9 mouse cellular contexts compared by ENCODE assay signal in genomic region chr5:114373174-114373573, GRCm38 (mm10). TPM values are rescaled to one million over a fixed set of nuclear protein-coding genes. Genes with fewer than 3 reads are reported as not detected.
A peak's percentile ranks its signal among the peaks of the same experiment; 100 is the strongest.
DNase-seq lines count a peak whose midpoint lies in the region; ATAC-seq and TF ChIP-seq lines count a peak whose summit lies in the region.
"Had no signal": no experiment of that assay in that cellular context is flagged by ENCODE, and none has a peak within 500 bp of the region (broad histone marks: within the 10 kb centered on the region; RNA-seq: fewer than 3 reads in every experiment).

No protein-coding gene starts in this region.

- TF ChIP-seq CTCF in heart, adult 2 months (IDR thresholded peaks at IDR 0.05) = no peak
- TF ChIP-seq CTCF in stomach, postnatal 0 days (IDR thresholded peaks at IDR 0.05; ENCODE audit: low read depth) = no peak

- H3K4me3 ChIP-seq in liver, embryonic 11.5 days (ENCODE audit: low read depth, low read length) = no peak overlapping the region
- H3K4me3 ChIP-seq in heart, adult 2 months = peak overlapping the region; percentile 4; the same call in 1 of the 2 replicates
- no peak overlapping the region for H3K4me3 ChIP-seq in stomach, postnatal 0 days (ENCODE audit: low read depth, low read length)
- H3K4me3 ChIP-seq: liver, embryonic 13.5 days had no signal

- WGBS in liver, embryonic 11.5 days = 79% methylated on average over 11 of the region's 11 CpGs
- WGBS in heart, adult 2 months = 45% methylated on average over 11 of the region's 11 CpGs
- WGBS in stomach, postnatal 0 days = 48% methylated on average over 11 of the region's 11 CpGs

- peak overlapping the region; percentile 5; the same call in 1 of the 2 replicates for H3K27ac ChIP-seq in liver, embryonic 11.5 days (ENCODE audit: low read depth, low read length)
- peak overlapping the region; percentile 84 for H3K27ac ChIP-seq in heart, adult 2 months
- peak overlapping the region; percentile 95 for H3K27ac ChIP-seq in stomach, postnatal 0 days (replicated peaks)

- H3K4me2 ChIP-seq in liver, embryonic 11.5 days = peak overlapping the region; percentile 13; the same call in 1 of the 2 replicates
- H3K4me2 ChIP-seq in stomach, postnatal 0 days (replicated peaks; ENCODE audit: low read depth) = no peak overlapping the region

- no peak for ATAC-seq in liver, embryonic 11.5 days (replicated peaks; ENCODE audit: low FRiP score)
- ATAC-seq in stomach, postnatal 0 days (ENCODE audit: low FRiP score, low TSS enrichment) = no peak
- ATAC-seq in monocyte, adult 5-6 weeks (replicated peaks; ENCODE audit: insufficient number of reproducible peaks, low FRiP score, low TSS enrichment, poor library complexity, severe bottlenecking) = no peak

- intact Hi-C loops in heart, adult 2 months (cut with DNase I) = loop anchor here (10.0 kb wide), 1 partner anchor 198 kb away; no protein-coding TSS in a partner anchor
- intact Hi-C loops in left cerebral cortex, postnatal 36 days (cut with DNase I) = no loop called here

- no peak for TF ChIP-seq POLR2A in heart, adult 2 months (IDR thresholded peaks at IDR 0.05; ENCODE audit: insufficient read depth, low read depth, low read length)

- H3K36me3 ChIP-seq in liver, embryonic 11.5 days (ENCODE audit: control insufficient read depth, insufficient read depth, low read length) = peaks cover 32% of the 10 kb centered on the region
- H3K36me3 ChIP-seq in heart, adult 2 months (ENCODE audit: control insufficient read depth, insufficient read depth, low read length) = peaks cover 9% of the 10 kb centered on the region
- peaks cover 18% of the 10 kb centered on the region for H3K36me3 ChIP-seq in stomach, postnatal 0 days (ENCODE audit: control insufficient read depth, insufficient read depth, low read length)

- H3K9ac ChIP-seq in liver, embryonic 11.5 days (ENCODE audit: low read depth, low read length) = no peak overlapping the region
- H3K9ac ChIP-seq in heart, adult 2 months (ENCODE audit: low read depth, low read length) = no peak overlapping the region
- peak overlapping the region; percentile 35 for H3K9ac ChIP-seq in stomach, postnatal 0 days (ENCODE audit: low read length)
- H3K9ac ChIP-seq: liver, embryonic 13.5 days had no signal

- TF ChIP-seq EP300 in heart, adult 2 months (IDR thresholded peaks at IDR 0.05; ENCODE audit: insufficient read depth, low read depth, low read length) = no peak
- TF ChIP-seq EP300 in stomach, postnatal 0 days (optimal IDR thresholded peaks at IDR 0.05) = no peak

- no peaks in the 10 kb centered on the region for H3K27me3 ChIP-seq in liver, embryonic 11.5 days (replicated peaks; ENCODE audit: control insufficient read depth, insufficient read depth, low read length)
- no peaks in the 10 kb centered on the region for H3K27me3 ChIP-seq in heart, adult 2 months (ENCODE audit: control insufficient read depth, insufficient read depth, low read length)
- no peaks in the 10 kb centered on the region for H3K27me3 ChIP-seq in stomach, postnatal 0 days (ENCODE audit: control insufficient read depth, insufficient read depth, low read length)
- H3K27me3 ChIP-seq: liver, embryonic 13.5 days had no signal

- H3K9me3 ChIP-seq in liver, embryonic 11.5 days (ENCODE audit: control insufficient read depth, low read length) = no peaks in the 10 kb centered on the region
- no peaks in the 10 kb centered on the region for H3K9me3 ChIP-seq in stomach, postnatal 0 days (ENCODE audit: control insufficient read depth, low read length)
- H3K9me3 ChIP-seq: liver, embryonic 13.5 days had no signal

- DNase-seq in liver, embryonic 11.5 days (ENCODE audit: low spot score) = no peak
- DNase-seq in liver = no peak
- DNase-seq in heart, adult 2 months = peak; percentile 66 to 70
- peak; percentile 66 to 73 for DNase-seq in kidney, postnatal 25 days
- no peak for DNase-seq in stomach, postnatal 0 days (ENCODE audit: low spot score)
- DNase-seq in left cerebral cortex, postnatal 36 days (ENCODE audit: low spot score in 2 of 2) = no peak
- no peak for DNase-seq in urinary bladder, postnatal 14 days (ENCODE audit: low spot score)
- DNase-seq: liver, embryonic 13.5 days had no signal

- peaks cover 85% of the 10 kb centered on the region for H3K4me1 ChIP-seq in liver, embryonic 11.5 days (replicated peaks; ENCODE audit: control insufficient read depth, insufficient read depth, low read length)
- peaks cover 51% of the 10 kb centered on the region for H3K4me1 ChIP-seq in heart, adult 2 months (ENCODE audit: control insufficient read depth, insufficient read depth, low read length)
- peaks cover 40% of the 10 kb centered on the region for H3K4me1 ChIP-seq in stomach, postnatal 0 days (replicated peaks; ENCODE audit: control insufficient read depth, insufficient read depth)

- no peaks in the 10 kb centered on the region; the same call in none of the 2 replicates for H3K79me2 ChIP-seq in heart, adult 2 months (replicated peaks; ENCODE audit: control insufficient read depth, insufficient read depth, low read length)

RNA-seq across cellular contexts. Expression of gene Kctd10, which starts 7.1 kb away (rescaled TPM):
- 59.1 and 64.1 TPM in 2 replicates for polyA plus RNA-seq in liver, embryonic 11.5 days (2014; fragmentation: Nextera tagmentation; extraction: Ambion mirVana)
- 10 to 100 TPM; 48.9 to 51.8 TPM for total RNA-seq in heart, adult 2 months (2021)
- 48.0 and 63.5 TPM in 2 replicates for polyA plus RNA-seq in heart, adult 2 months (2012; rRNA removed)
- 93.4 and 96.4 TPM in 2 replicates for polyA plus RNA-seq in stomach, postnatal 0 days (2015; fragmentation: Nextera tagmentation; extraction: Ambion mirVana)
- 86.5 to 90.0 TPM (median 87.5 TPM) in 3 replicates for total RNA-seq in monocyte, adult 5-6 weeks (2017)
- total RNA-seq in left cerebral cortex, postnatal 36 days (2021) = 10 to 100 TPM; 48.7 to 53.0 TPM

RNA-seq across cellular contexts. Expression of gene Ube3b, which starts 7.2 kb away (rescaled TPM):
- polyA plus RNA-seq in liver, embryonic 11.5 days (2014; fragmentation: Nextera tagmentation; extraction: Ambion mirVana) = 41.1 and 41.4 TPM in 2 replicates
- 100 to 1,000 TPM in 1 of 2 experiments, 10 to 100 TPM in 1; 86.3 to 101 TPM for total RNA-seq in heart, adult 2 months (2021)
- polyA plus RNA-seq in heart, adult 2 months (2012; rRNA removed) = 84.2 and 103 TPM in 2 replicates
- 19.4 and 20.9 TPM in 2 replicates for polyA plus RNA-seq in stomach, postnatal 0 days (2015; fragmentation: Nextera tagmentation; extraction: Ambion mirVana)
- 22.0 to 38.0 TPM (median 27.7 TPM) in 3 replicates for total RNA-seq in monocyte, adult 5-6 weeks (2017)
- 10 to 100 TPM; 81.6 to 88.1 TPM for total RNA-seq in left cerebral cortex, postnatal 36 days (2021)

Comparison
In these comparisons a context has a peak if more than half of its experiments do, and no peak if none do; other contexts are left out.
1. DNase-seq: peak in heart, adult 2 months (2 of 2) and kidney, postnatal 25 days (2 of 2); none in liver, embryonic 11.5 days (single experiment), liver (single experiment), stomach, postnatal 0 days (single experiment), left cerebral cortex, postnatal 36 days (0 of 2) and urinary bladder, postnatal 14 days (single experiment).
2. H3K27ac ChIP-seq: peak in every context shown above with its lines; median percentile 95 in stomach, postnatal 0 days; 84 in heart, adult 2 months; 5 in liver, embryonic 11.5 days.